Mouse (Mus musculus): ENCODE results near the gene Ranbp9. TPM values are rescaled to one million over a fixed set of nuclear protein-coding genes. Genes with fewer than 3 reads are reported as not detected.

Ranbp9 gene
- polyA plus RNA-seq (2014; fragmentation: Nextera tagmentation; extraction: Ambion mirVana): 12.7 and 14.5 TPM in 2 replicates

DNA sequence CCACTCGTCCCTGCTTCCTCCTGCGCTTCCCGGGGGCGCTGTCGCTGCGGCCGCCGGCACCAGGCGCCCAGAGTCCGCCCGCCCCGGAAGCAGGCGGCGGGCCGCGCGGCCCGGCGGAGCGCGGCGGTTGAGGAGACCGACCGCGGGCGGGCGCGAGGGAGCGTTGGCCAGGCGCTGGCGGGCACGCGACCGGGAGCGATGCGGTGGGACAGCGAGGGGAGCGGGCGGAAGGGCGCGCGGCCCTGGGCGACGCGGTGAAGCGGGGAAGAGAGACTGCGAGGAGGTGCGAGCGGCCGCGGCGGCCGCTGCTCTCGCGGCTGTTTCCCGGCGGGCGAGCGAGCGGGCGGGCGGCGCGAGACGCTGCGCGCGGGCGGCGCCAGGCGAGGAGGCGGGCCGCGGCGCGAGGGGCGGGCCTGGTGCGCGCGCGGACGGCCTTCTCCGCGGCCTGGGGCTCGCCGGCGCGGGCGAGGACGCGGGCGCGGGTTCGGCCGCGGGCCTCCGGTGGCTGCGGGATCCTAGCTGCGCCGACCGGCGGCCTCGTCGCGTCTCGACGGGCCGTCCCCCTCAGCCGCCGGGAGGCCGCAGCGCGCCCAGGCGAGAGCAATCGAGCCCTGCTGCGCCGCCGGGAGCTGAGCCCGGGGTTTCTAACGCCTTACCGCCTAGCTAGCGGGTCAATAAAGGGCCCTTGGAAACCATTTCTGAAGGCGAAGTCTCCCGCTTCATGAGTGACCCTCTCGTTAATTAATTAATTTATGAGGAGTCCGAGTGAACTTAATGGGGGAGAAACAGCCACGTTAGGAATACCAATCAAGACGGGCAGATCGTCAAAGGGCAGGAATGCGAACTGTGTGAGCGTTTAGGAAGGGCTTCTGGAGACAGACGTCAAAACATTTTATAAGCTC is at the start of gene Ranbp9:
TSS of gene Ranbp9 (minus strand) at position 326 of the 902 bp plus-strand sequence.
- no peaks in the 10 kb centered on the region for H3K36me3 ChIP-seq (ENCODE audit: control insufficient read depth, insufficient read depth, low read length)

DNA sequence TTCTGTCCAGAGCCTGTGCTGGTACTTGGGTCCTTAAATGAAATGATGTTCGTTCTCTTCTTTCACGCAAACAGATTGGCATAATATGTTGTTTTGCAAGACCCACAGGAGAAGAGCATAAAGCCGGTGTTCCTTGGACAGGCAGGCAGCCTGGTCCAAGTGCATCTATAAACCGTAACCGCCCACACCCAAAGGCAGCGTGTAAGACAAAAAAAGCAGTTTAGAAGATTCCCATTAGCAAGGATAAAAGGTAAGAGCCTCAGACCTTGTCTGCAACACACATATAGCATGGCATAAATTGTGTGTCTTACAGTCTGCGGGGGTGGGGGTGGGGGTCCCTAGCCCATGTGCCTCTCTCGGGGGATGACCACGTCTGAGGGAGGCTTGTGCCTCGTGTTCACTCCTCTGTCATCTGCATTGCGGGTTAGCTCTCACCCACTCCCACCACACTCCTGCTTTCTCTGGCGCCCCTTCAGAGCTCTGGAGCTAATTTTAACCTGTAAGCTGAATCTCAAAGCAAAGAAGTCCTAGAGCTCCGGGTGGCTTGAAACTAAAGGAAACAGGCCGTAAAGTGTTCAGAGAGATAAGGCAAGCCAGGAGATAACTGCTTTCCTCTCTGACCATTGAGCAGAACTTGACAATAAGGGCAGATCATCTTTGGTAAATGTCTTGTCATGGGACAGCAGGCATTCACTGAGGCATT is 49.2 kb upstream of the Ranbp9 start:
- H3K9me3 ChIP-seq (ENCODE audit: control insufficient read depth, low read length): no peaks in the 10 kb centered on the region
- no peak for ATAC-seq (ENCODE audit: insufficient number of reproducible peaks, low FRiP score, low TSS enrichment, low read depth)
- peaks cover 6% of the 10 kb centered on the region; the same call in 1 of the 2 replicates for H3K4me1 ChIP-seq (ENCODE audit: control insufficient read depth, insufficient read depth, low read length)
- no peaks in the 10 kb centered on the region for H3K36me3 ChIP-seq (ENCODE audit: control insufficient read depth, insufficient read depth, low read length)
- H3K27ac ChIP-seq (replicated peaks; ENCODE audit: low read depth, low read length): no peak overlapping the region
- H3K9ac ChIP-seq (ENCODE audit: low read length): no peak overlapping the region
- no peaks in the 10 kb centered on the region for H3K27me3 ChIP-seq (ENCODE audit: control insufficient read depth, insufficient read depth, low read length)
- WGBS: 58% methylated on average over 14 of the region's 14 CpGs
- H3K4me2 ChIP-seq (ENCODE audit: low read depth, severe bottlenecking): no peak overlapping the region
- DNase-seq (ENCODE audit: low spot score): no peak
- no peak overlapping the region for H3K4me3 ChIP-seq (ENCODE audit: low read depth, low read length)

More for the DNA sequence above, at the start of gene Ranbp9:
- no peaks in the 10 kb centered on the region for H3K9me3 ChIP-seq (ENCODE audit: control insufficient read depth, low read length)
- H3K4me2 ChIP-seq (ENCODE audit: low read depth, severe bottlenecking): peak within 1 kb of the TSS; percentile 77
- H3K27me3 ChIP-seq (ENCODE audit: control insufficient read depth, insufficient read depth, low read length): no peaks in the 10 kb centered on the region
- H3K9ac ChIP-seq (ENCODE audit: low read length): peak within 1 kb of the TSS; percentile 98
- DNase-seq (ENCODE audit: low spot score): peak; percentile 80
- H3K4me1 ChIP-seq (ENCODE audit: control insufficient read depth, insufficient read depth, low read length): peaks cover 8% of the 10 kb centered on the region
- peak within 1 kb of the TSS; percentile 99 for H3K27ac ChIP-seq (replicated peaks; ENCODE audit: low read depth, low read length)
- H3K4me3 ChIP-seq (ENCODE audit: low read depth, low read length): peak within 1 kb of the TSS; percentile 98
- ATAC-seq (ENCODE audit: insufficient number of reproducible peaks, low FRiP score, low TSS enrichment, low read depth): peak; percentile 73; the same call in 1 of the 2 replicates
- WGBS: under 1% methylated on average over 86 of the region's 132 CpGs

DNA sequence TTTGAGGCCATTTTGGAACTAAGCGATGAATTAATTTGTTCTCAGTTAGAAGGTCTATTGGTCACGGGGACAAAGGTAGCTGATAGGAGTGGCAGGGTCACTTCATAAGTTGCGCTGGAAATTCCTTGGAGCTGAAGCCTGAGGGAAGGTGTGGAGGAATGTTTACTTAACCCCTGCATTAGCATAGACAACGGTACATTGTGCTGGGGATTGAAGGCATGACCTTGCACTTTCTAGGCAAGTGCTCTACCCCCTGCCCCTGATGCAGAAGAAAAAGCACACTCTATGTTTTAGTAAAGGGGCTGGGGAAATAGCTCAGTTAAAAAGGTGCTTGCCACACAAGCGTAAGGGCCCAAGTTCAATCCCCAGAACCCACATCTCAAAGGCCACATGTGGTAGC is 45.2 kb upstream of the Ranbp9 start:
- 77% methylated on average over 5 of the region's 5 CpGs for WGBS

DNA sequence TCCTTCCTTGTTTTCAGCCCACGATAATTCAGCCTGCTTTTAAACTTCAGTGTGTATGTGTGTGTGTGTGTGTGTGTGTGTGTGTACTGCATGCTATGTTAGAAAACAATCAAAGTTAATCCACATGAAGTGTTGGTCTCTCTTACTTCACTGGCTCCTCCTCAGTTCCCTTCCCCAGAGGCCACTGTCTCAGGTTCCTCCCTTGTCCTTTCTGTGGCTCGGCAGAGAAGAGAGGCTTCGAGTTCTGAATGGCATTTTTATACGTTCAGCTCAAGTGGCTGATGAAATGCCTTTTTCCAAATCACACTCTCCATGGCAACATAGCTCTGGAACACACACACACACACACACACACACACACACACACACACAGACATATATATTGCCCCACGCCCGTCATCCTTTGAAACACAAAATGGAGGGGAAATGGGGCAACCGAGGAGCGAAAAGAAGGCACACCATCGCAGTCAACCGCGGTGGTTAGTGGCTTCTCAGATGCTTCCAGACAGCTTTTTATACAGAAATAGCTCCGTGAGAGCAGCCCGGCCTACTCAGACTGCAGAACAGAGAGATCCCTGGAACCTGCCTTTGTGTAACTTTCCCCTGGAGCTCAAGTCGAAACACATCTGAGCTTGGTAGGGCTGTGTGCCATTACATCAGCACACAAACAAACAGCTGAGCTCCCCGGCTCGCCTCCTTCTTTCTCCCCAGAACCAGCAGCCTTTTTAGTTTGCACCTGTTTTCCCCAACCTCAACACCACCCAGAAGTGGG is 44.5 kb upstream of the Ranbp9 start:
- H3K9ac ChIP-seq (ENCODE audit: low read length): no peak overlapping the region
- H3K36me3 ChIP-seq (ENCODE audit: control insufficient read depth, insufficient read depth, low read length): no peaks in the 10 kb centered on the region
- H3K27me3 ChIP-seq (ENCODE audit: control insufficient read depth, insufficient read depth, low read length): no peaks in the 10 kb centered on the region
- H3K27ac ChIP-seq (replicated peaks; ENCODE audit: low read depth, low read length): no peak overlapping the region
- no peaks in the 10 kb centered on the region for H3K9me3 ChIP-seq (ENCODE audit: control insufficient read depth, low read length)
- WGBS: 75% methylated on average over 16 of the region's 16 CpGs
- H3K4me3 ChIP-seq (ENCODE audit: low read depth, low read length): no peak overlapping the region
- no peak overlapping the region for H3K4me2 ChIP-seq (ENCODE audit: low read depth, severe bottlenecking)
- ATAC-seq (ENCODE audit: insufficient number of reproducible peaks, low FRiP score, low TSS enrichment, low read depth): no peak
- H3K4me1 ChIP-seq (ENCODE audit: control insufficient read depth, insufficient read depth, low read length): no peaks in the 10 kb centered on the region; the same call in 1 of the 2 replicates
- no peak for DNase-seq (ENCODE audit: low spot score)

More for the DNA sequence above, 45.2 kb upstream of the Ranbp9 start:
- DNase-seq (ENCODE audit: low spot score) (no peak), ATAC-seq (ENCODE audit: insufficient number of reproducible peaks, low FRiP score, low TSS enrichment, low read depth) (no peak)
- Histone ChIP-seq H3K4me1 (ENCODE audit: control insufficient read depth, insufficient read depth, low read length) (peaks cover 5% of the 10 kb centered on the region; the same call in 1 of the 2 replicates), H3K4me3 (ENCODE audit: low read depth, low read length) (no peak overlapping the region), H3K9me3 (ENCODE audit: control insufficient read depth, low read length) (no peaks in the 10 kb centered on the region), H3K9ac (ENCODE audit: low read length) (no peak overlapping the region), H3K27me3 (ENCODE audit: control insufficient read depth, insufficient read depth, low read length) (no peaks in the 10 kb centered on the region), H3K27ac (replicated peaks; ENCODE audit: low read depth, low read length) (no peak overlapping the region), H3K36me3 (ENCODE audit: control insufficient read depth, insufficient read depth, low read length) (no peaks in the 10 kb centered on the region), H3K4me2 (ENCODE audit: low read depth, severe bottlenecking) (no peak overlapping the region)

DNA sequence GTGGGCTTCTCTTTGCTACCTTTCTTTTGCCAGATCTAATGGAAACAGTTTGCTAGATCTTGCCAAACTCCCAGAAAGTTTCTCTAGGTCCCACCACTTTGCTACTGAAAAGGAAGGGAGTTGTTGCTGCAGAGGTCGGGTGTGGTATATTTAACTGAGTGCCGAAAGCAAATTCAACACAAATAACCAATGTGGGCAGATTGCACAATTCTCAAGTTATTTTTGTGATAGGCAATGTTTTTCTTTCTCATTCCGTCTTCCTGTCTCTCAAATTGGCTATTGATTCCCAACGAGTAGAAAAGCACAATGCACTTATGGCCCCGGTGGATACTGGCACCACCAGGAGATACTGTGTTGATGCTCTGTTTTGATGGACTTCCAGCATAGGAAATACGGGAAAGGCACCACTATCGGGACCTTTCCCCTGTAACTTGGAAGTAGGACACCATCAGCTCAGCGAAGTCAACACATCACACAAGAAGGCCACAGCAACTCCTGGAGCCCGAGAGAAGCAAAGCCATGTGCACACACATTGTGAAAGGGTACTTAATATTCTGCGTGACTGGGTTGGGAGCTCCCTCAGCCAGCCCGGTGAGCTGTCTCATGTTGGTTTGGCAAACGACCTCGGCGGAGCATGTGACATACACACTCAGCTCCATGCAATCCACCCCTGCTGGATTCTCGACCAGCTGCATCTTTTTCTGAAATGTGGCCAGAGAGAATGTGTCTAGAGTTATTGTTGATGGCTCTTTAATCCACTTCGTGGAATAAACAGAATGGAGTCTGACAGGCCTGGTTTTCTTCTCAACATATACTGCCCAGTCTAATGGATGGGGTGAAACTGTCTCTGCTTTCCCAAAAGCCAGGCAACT is 43.6 kb upstream of the Ranbp9 start:
- Histone ChIP-seq H3K4me3 (ENCODE audit: low read depth, low read length) (no peak overlapping the region), H3K27ac (replicated peaks; ENCODE audit: low read depth, low read length) (no peak overlapping the region), H3K9me3 (ENCODE audit: control insufficient read depth, low read length) (no peaks in the 10 kb centered on the region), H3K4me2 (ENCODE audit: low read depth, severe bottlenecking) (no peak overlapping the region), H3K27me3 (ENCODE audit: control insufficient read depth, insufficient read depth, low read length) (no peaks in the 10 kb centered on the region), H3K4me1 (ENCODE audit: control insufficient read depth, insufficient read depth, low read length) (no peaks in the 10 kb centered on the region), H3K36me3 (ENCODE audit: control insufficient read depth, insufficient read depth, low read length) (no peaks in the 10 kb centered on the region), H3K9ac (ENCODE audit: low read length) (no peak overlapping the region)
- DNase-seq (ENCODE audit: low spot score): no peak
- WGBS: 84% methylated on average over 16 of the region's 16 CpGs
- no peak for ATAC-seq (ENCODE audit: insufficient number of reproducible peaks, low FRiP score, low TSS enrichment, low read depth)

DNA sequence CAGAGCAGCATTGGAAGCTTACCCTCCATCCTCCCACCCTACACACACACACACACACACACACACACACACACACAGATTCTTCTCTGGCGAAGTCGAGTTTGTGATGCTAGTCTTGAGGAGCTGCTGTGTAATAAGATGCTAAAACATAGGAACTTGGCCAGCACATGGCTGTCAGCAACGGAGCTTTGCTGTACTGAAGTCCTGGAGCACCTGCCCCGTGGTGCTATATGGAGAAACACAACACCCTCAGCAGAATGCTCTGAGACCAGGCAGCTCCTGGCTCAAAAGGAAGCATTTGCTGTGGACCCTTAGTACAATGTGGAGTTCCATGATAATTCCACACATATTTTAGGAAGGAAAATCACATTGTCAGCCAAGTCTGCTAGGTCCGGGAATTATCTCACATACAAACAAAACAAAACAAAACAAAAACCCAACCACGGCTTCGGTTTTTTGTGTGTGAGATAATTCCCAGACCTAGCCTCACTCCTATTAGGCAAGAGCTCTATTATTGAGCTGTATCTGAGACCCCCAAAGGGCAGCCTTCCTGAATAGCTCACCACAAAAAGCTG is 42.9 kb upstream of the Ranbp9 start:
- H3K9me3 ChIP-seq (ENCODE audit: control insufficient read depth, low read length): no peaks in the 10 kb centered on the region
- H3K9ac ChIP-seq (ENCODE audit: low read length): no peak overlapping the region
- H3K27ac ChIP-seq (replicated peaks; ENCODE audit: low read depth, low read length): no peak overlapping the region
- H3K27me3 ChIP-seq (ENCODE audit: control insufficient read depth, insufficient read depth, low read length): no peaks in the 10 kb centered on the region
- H3K4me2 ChIP-seq (ENCODE audit: low read depth, severe bottlenecking): no peak overlapping the region
- ATAC-seq (ENCODE audit: insufficient number of reproducible peaks, low FRiP score, low TSS enrichment, low read depth) (no peak), DNase-seq (ENCODE audit: low spot score) (no peak)
- H3K4me1 ChIP-seq (ENCODE audit: control insufficient read depth, insufficient read depth, low read length): no peaks in the 10 kb centered on the region
- no peaks in the 10 kb centered on the region for H3K36me3 ChIP-seq (ENCODE audit: control insufficient read depth, insufficient read depth, low read length)
- H3K4me3 ChIP-seq (ENCODE audit: low read depth, low read length): no peak overlapping the region
- 85% methylated on average over 7 of the region's 7 CpGs for WGBS

GRCm38 (mm10) chr13:43521940-43522339 is 40.9 kb upstream of the Ranbp9 start:
- no peak overlapping the region for H3K27ac ChIP-seq (replicated peaks; ENCODE audit: low read depth, low read length)
- H3K4me2 ChIP-seq (ENCODE audit: low read depth, severe bottlenecking): no peak overlapping the region
- no peak overlapping the region for H3K4me3 ChIP-seq (ENCODE audit: low read depth, low read length)
- no peaks in the 10 kb centered on the region for H3K9me3 ChIP-seq (ENCODE audit: control insufficient read depth, low read length)
- no peak for ATAC-seq (ENCODE audit: insufficient number of reproducible peaks, low FRiP score, low TSS enrichment, low read depth)
- no peaks in the 10 kb centered on the region for H3K36me3 ChIP-seq (ENCODE audit: control insufficient read depth, insufficient read depth, low read length)
- 88% methylated on average over 5 of the region's 5 CpGs for WGBS
- H3K9ac ChIP-seq (ENCODE audit: low read length): no peak overlapping the region
- no peaks in the 10 kb centered on the region for H3K27me3 ChIP-seq (ENCODE audit: control insufficient read depth, insufficient read depth, low read length)
- DNase-seq (ENCODE audit: low spot score): no peak
- H3K4me1 ChIP-seq (ENCODE audit: control insufficient read depth, insufficient read depth, low read length): no peaks in the 10 kb centered on the region

Measured in limb, embryonic 11.5 days (tissue).